Mouse (Mus musculus): ENCODE results near the gene Lingo1.

DNA sequence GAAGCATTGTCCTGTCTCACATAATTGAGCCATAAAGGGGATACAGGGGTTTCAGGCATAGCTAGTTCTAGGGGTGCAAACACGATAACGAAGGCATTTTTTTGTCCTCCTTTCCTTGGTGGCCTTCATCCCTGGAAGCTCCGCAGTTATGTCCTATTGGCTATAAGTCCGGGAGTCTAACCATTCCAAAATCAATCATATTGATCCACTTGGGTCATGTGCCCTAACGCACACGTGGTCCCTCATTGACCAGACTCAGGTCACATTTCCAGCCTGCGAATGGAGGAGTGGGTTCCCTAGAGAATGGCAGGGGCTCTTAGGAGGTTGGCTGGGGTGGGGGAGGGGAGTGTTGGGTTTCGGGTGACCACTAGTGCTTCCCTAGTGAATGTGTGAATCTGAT, 215.3 kb downstream of the Lingo1 start:
- TF ChIP-seq CTCF (IDR thresholded peaks at IDR 0.05; ENCODE audit: low read depth): no peak
- no peak for TF ChIP-seq EP300 (IDR thresholded peaks at IDR 0.05; ENCODE audit: low read depth)

Measured in liver, postnatal 0 days (tissue).